Mouse (Mus musculus) midbrain, embryonic 13.5 days (tissue): ENCODE measurements at regions not wholly inside any gene's neighbourhood (a gene's known extent, or its start where the extent isn't known, plus 50 kb on each side); places are given as distances from the start of the nearest gene placed in this dataset.

ENCODE experiments used
- ATAC-seq: fragments of 200-750 bp; cut with Nextera tagmentation; 2 replicates; pipeline ENCODE4 v1.8.0; 2017; ENCODE audit warnings: mild to moderate bottlenecking, moderate TSS enrichment, moderate library complexity
- H3K27ac ChIP-seq: fragments of 300-500 bp; sonication (generic); 2 replicates; pipeline ENCODE4 v1.5.1; 2015; ENCODE audit warnings: inconsistent platforms, mild to moderate bottlenecking, moderate library complexity
- H3K27me3 ChIP-seq: fragments of 300-500 bp; sonication (generic); 2 replicates; pipeline ENCODE4 v1.6.1; 2015; ENCODE audit warnings: mild to moderate bottlenecking, inconsistent platforms
- H3K36me3 ChIP-seq: fragments of 300-500 bp; sonication (generic); 2 replicates; pipeline ENCODE4 v1.6.1; 2015; ENCODE audit warnings: mild to moderate bottlenecking, inconsistent platforms
- H3K4me1 ChIP-seq: fragments of 300-500 bp; sonication (generic); replicated peaks from 2 replicates; pipeline ENCODE4 v1.6.1; 2015; ENCODE audit warnings: inconsistent platforms
- H3K4me2 ChIP-seq: fragments of 300-500 bp; sonication (generic); replicated peaks from 2 replicates; pipeline ENCODE4 v1.6.1; 2015; ENCODE audit warnings: moderate library complexity, mild to moderate bottlenecking, inconsistent platforms
- H3K4me3 ChIP-seq: fragments of 300-500 bp; sonication (generic); replicated peaks from 2 replicates; pipeline ENCODE4 v1.5.1; 2015; ENCODE audit warnings: mild to moderate bottlenecking, inconsistent platforms
- H3K9ac ChIP-seq: fragments of 300-500 bp; sonication (generic); replicated peaks from 2 replicates; pipeline ENCODE4 v1.6.1; 2015; ENCODE audit warnings: mild to moderate bottlenecking, inconsistent platforms
- H3K9me3 ChIP-seq: fragments of 300-500 bp; sonication (generic); 2 replicates; pipeline ENCODE4 v1.6.1; 2016; ENCODE audit warnings: mild to moderate bottlenecking, inconsistent platforms
- WGBS: fragments of 180-500 bp; shearing (Covaris S2); methylation state at CpG from one replicate; pipeline ENCODE4 v1.1.7; 2015; 5-methylcytosine and 5-hydroxymethylcytosine counted together

- H3K27ac ChIP-seq = no peak overlapping the region; the same call in 1 of the 2 replicates
- no peak for ATAC-seq
- 7% methylated on average over 15 of the region's 15 CpGs for WGBS
- no peaks in the 10 kb centered on the region for H3K9me3 ChIP-seq
- no peaks in the 10 kb centered on the region for H3K36me3 ChIP-seq
- H3K9ac ChIP-seq = no peak overlapping the region
- peaks cover 50% of the 10 kb centered on the region for H3K4me1 ChIP-seq
- H3K4me3 ChIP-seq = no peak overlapping the region; the same call in 1 of the 2 replicates
- H3K27me3 ChIP-seq = peaks cover 11% of the 10 kb centered on the region
- peak overlapping the region; percentile 28; the same call in 1 of the 2 replicates for H3K4me2 ChIP-seq
Observed at GRCm38 (mm10) chr2:168842261-168842740, 74.6 kb upstream of the Sall4 start.

GRCm38 (mm10) chr2:168841713-168842045, 73.9 kb upstream of the Sall4 start:
- WGBS = 2% methylated on average over 11 of the region's 11 CpGs
- Histone ChIP-seq H3K27me3 (peaks cover 11% of the 10 kb centered on the region), H3K27ac (no peak overlapping the region), H3K9ac (no peak overlapping the region), H3K9me3 (no peaks in the 10 kb centered on the region), H3K4me3 (0 out of 2 replicates have a peak overlapping the region, but pooled peaks have one; percentile 1), H3K36me3 (no peaks in the 10 kb centered on the region), H3K4me1 (peaks cover 51% of the 10 kb centered on the region), H3K4me2 (peak overlapping the region; percentile 28; the same call in 1 of the 2 replicates)
- ATAC-seq = no peak

- Histone ChIP-seq H3K4me1 (peaks cover 51% of the 10 kb centered on the region), H3K4me3 (0 out of 2 replicates have a peak overlapping the region, but pooled peaks have one; percentile 1), H3K27ac (no peak overlapping the region), H3K36me3 (no peaks in the 10 kb centered on the region), H3K9ac (no peak overlapping the region), H3K9me3 (no peaks in the 10 kb centered on the region), H3K4me2 (peak overlapping the region; percentile 28; the same call in 1 of the 2 replicates), H3K27me3 (peaks cover 11% of the 10 kb centered on the region)
- no peak for ATAC-seq
- 5% methylated on average over 19 of the region's 19 CpGs for WGBS
Observed at GRCm38 (mm10) chr2:168840853-168841712, 73.3 kb upstream of the Sall4 start.

- H3K9me3 ChIP-seq = no peaks in the 10 kb centered on the region
- H3K4me2 ChIP-seq = peak overlapping the region; percentile 54
- peak overlapping the region; percentile 22 for H3K4me3 ChIP-seq
- peak; percentile 81 for ATAC-seq
- H3K36me3 ChIP-seq = no peaks in the 10 kb centered on the region
- H3K4me1 ChIP-seq = peaks cover 51% of the 10 kb centered on the region
- peak overlapping the region; percentile 45; the same call in 1 of the 2 replicates for H3K9ac ChIP-seq
- H3K27ac ChIP-seq = peak overlapping the region; percentile 82
- WGBS = 1% methylated on average over 24 of the region's 24 CpGs
- H3K27me3 ChIP-seq = peaks cover 11% of the 10 kb centered on the region
Observed at GRCm38 (mm10) chr2:168839811-168840655, 72.3 kb upstream of the Sall4 start.

GRCm38 (mm10) chr2:168839221-168839620, 71.5 kb upstream of the Sall4 start:
- Histone ChIP-seq H3K4me2 (peak overlapping the region; percentile 54), H3K27me3 (peaks cover 5% of the 10 kb centered on the region; the same call in 1 of the 2 replicates), H3K27ac (peak overlapping the region; percentile 82), H3K4me1 (peaks cover 51% of the 10 kb centered on the region), H3K9ac (no peak overlapping the region), H3K4me3 (no peak overlapping the region), H3K36me3 (no peaks in the 10 kb centered on the region), H3K9me3 (no peaks in the 10 kb centered on the region)
- no peak for ATAC-seq
- 2% methylated on average over 6 of the region's 6 CpGs for WGBS

DNA sequence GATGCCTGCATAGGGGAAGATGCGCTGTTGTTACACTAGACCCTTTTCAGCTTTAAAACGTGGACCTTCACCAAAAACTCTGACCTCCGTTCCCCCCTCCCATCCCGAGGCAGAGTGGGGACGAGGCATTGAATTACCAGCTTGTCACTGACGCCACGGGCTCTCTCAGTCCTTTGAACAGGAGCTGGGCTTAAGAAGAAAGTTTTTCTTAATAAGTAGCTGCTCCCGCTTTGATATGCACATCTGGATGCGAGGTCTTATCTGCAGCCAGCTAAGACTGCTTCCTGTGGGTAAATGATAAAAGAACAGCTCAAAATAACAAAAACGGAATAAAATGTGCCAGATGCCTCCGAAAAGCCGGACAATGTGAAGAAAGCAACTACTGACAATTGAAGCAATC, 70.9 kb upstream of the Sall4 start:
- Histone ChIP-seq H3K4me3 (no peak overlapping the region), H3K9me3 (no peaks in the 10 kb centered on the region), H3K9ac (no peak overlapping the region), H3K27ac (peak overlapping the region; percentile 82), H3K4me1 (peaks cover 51% of the 10 kb centered on the region), H3K4me2 (peak overlapping the region; percentile 54), H3K36me3 (no peaks in the 10 kb centered on the region), H3K27me3 (peaks cover 2% of the 10 kb centered on the region; the same call in 1 of the 2 replicates)
- WGBS = 1% methylated on average over 12 of the region's 12 CpGs
- 0 out of 2 replicates have a peak, but pooled peaks have one; percentile 24 for ATAC-seq

- Histone ChIP-seq H3K36me3 (no peaks in the 10 kb centered on the region), H3K27ac (peak overlapping the region; percentile 82), H3K9me3 (no peaks in the 10 kb centered on the region), H3K9ac (no peak overlapping the region), H3K4me3 (no peak overlapping the region), H3K4me2 (peak overlapping the region; percentile 54; the same call in 1 of the 2 replicates), H3K27me3 (peaks cover 2% of the 10 kb centered on the region; the same call in 1 of the 2 replicates), H3K4me1 (peaks cover 51% of the 10 kb centered on the region)
- ATAC-seq = 0 out of 2 replicates have a peak, but pooled peaks have one; percentile 34
- 13% methylated on average over 5 of the region's 5 CpGs for WGBS
Observed at GRCm38 (mm10) chr2:168837951-168838570, 70.3 kb upstream of the Sall4 start.

GRCm38 (mm10) chr2:168834771-168835170, 67.0 kb upstream of the Sall4 start:
- no peak overlapping the region for H3K4me2 ChIP-seq
- no peak overlapping the region for H3K27ac ChIP-seq
- 98% methylated on average over 3 of the region's 3 CpGs for WGBS
- no peak for ATAC-seq
- no peak overlapping the region for H3K4me3 ChIP-seq
- no peak overlapping the region for H3K9ac ChIP-seq
- H3K9me3 ChIP-seq = no peaks in the 10 kb centered on the region
- H3K4me1 ChIP-seq = peaks cover 25% of the 10 kb centered on the region
- H3K36me3 ChIP-seq = no peaks in the 10 kb centered on the region
- H3K27me3 ChIP-seq = no peaks in the 10 kb centered on the region

DNA sequence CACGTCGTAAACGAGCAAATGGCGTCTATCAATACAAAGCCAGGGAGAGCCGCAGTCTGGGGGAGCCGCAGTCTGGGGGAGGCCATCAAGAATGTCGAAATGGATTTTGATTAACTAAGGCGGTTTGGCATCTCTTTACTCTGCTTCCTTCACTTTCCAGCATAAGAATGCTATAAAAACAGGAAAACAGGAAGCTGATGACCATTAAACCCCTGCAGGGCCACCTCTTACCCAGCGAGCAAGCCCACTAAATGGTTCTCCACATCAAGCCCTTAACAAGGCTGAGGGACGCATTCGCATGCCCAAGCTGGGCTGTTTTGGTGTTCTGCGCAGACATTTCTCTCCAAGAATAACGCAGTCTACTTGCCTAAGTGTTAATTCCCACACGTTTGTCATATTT, 64.0 kb upstream of the Sall4 start:
- Histone ChIP-seq H3K36me3 (no peaks in the 10 kb centered on the region), H3K4me3 (no peak overlapping the region), H3K4me1 (no peaks in the 10 kb centered on the region), H3K27ac (no peak overlapping the region), H3K27me3 (no peaks in the 10 kb centered on the region), H3K9ac (no peak overlapping the region), H3K4me2 (no peak overlapping the region), H3K9me3 (no peaks in the 10 kb centered on the region)
- ATAC-seq = no peak
- WGBS = 62% methylated on average over 14 of the region's 14 CpGs

DNA sequence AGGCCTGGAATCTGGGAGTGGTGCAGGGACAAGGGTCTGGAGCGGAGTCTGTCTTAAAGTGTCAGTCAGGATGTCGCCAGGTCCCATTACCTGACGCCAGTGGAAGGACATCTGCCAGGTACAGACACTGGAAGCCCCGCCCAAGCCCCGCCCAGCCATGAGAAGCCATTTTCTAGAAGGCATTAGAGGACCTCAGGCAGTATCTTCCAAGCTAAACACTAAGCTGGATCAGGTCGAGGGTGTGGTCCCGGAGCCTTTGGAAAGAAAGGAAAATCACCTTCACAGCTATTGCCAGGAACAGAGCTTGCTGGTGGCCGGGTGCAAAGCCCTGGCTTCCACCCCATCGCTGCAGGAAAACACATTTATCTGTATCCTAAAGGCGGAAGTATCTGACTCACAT, 52.9 kb upstream of the Sall4 start:
- no peak for ATAC-seq
- no peak overlapping the region for H3K4me2 ChIP-seq
- no peak overlapping the region for H3K4me3 ChIP-seq
- H3K9ac ChIP-seq = no peak overlapping the region
- no peaks in the 10 kb centered on the region for H3K4me1 ChIP-seq
- no peaks in the 10 kb centered on the region for H3K27me3 ChIP-seq
- H3K27ac ChIP-seq = no peak overlapping the region
- 77% methylated on average over 10 of the region's 10 CpGs for WGBS
- no peaks in the 10 kb centered on the region for H3K9me3 ChIP-seq
- H3K36me3 ChIP-seq = no peaks in the 10 kb centered on the region
